Mouse (Mus musculus) cerebellum, adult 11 months (tissue): ENCODE measurements around the gene Fgr.
A peak's percentile ranks its signal among the peaks of the same experiment; 100 is the strongest.
"Not testable (repeated sequence)": the region's sequence is repeated elsewhere in the genome, so short reads cannot be mapped to it uniquely, and the experiment has no call there.

Experiments used
- DNase-seq: peaks from one replicate; pipeline ENCODE4 v3.0.0; 2022

Fgr gene

DNA sequence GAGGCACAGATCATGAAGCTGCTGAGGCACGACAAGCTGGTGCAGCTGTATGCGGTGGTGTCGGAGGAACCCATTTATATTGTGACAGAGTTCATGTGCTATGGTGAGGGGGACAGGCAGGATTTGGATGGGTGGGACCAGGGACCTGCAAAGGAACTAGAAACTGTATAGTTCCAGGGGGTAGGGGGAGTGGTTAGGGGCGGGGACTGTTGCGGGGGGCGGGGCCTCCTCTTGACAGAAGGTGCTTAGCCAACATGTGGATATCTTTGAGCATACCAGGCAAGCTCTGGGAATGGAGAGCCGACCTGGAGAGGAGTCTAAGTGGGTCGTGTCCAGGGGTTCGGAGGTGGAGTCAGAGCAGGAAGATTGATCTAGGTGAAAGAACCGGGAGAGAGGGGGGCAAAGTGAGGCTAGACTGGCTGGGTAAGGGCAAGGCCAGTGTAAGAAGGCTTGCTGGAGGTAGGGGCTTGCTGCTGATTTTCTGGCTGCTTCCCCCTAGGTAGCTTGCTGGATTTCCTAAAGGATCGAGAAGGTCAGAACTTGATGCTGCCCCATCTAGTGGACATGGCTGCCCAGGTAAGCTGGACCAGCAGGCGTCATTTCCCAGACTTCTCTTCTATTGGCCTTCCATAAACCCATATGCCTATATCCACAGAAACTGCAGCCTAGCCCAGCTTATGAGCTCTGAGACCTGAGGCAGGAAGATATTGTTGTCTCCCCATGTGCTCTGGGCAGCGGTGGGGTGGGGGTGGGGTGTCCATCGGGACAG lies 23.8 kb downstream of the Fgr start:
- DNase-seq = no peak

DNA sequence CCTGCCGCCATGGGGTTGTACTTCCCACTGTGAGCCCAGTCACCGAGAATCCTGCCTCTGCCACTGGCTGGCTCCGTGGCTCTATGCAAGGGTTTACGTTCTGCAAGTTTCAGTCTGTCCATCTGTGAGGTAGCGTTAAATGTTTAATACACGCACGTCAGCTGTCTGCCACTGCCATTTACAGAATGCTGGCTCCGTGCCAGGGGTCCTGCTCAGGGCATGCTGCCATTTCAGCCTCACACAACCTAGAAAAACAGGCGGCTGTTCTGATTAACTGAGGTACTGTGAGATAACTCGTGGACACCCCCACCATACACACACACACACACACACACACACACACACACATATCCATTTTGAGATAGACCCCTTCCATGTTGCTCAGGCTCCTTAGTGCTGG lies 29.0 kb downstream of the Fgr start:
- DNase-seq = no peak

DNA sequence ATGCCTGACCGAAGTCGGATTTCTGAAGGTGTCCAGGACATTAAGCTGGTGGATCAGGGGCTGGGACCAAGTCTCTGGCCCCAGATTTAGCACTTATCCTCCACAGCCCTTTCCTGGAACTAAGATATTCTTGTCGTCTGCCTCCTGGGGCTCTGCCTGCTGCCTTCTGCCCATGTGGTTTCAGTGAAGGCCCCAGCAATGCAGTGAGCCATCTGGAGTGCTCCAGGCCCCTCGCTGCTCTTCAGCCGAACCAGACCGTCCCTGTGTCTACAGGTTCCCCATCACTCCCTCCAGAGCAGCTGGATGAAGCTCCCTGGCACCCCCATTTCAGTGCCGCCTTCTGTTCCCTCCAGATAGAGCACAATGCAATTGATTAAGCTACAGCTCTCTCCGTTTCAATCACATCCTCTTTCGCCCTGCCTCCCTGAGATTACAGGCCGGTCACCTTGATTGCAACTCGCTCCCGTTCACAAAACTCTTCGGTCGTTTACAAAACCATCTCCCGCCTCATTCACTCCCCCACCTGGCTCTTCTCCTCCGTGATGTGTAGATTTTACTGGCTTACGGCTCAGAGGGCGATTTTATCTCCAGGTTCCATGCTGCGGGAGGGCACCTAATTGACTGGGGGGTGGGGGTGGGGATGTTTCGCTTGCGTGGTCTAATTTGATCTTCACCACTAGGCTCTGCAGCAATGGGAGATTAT lies 29.6 kb downstream of the Fgr start:
- DNase-seq = no peak

DNA sequence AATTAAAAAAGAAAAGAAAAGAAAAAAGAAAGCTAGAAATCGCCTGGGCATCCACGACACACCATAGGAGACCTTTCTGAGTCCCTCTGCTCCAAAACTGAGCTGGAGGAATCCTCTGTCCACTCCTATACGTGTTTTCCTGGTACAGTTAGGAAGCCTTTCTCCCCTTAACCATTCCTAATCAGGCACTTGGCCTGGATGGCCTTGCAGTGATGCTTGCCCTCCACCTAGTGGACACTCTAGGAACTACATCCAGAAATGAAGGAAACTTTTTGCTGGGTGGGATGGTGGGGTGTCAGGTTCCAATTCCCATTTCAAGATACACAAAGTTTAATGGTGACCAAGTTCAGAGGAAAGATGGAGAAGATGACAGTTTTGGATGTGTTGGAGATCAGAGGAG lies 31.3 kb downstream of the Fgr start:
- peak; percentile 75 for DNase-seq

DNA sequence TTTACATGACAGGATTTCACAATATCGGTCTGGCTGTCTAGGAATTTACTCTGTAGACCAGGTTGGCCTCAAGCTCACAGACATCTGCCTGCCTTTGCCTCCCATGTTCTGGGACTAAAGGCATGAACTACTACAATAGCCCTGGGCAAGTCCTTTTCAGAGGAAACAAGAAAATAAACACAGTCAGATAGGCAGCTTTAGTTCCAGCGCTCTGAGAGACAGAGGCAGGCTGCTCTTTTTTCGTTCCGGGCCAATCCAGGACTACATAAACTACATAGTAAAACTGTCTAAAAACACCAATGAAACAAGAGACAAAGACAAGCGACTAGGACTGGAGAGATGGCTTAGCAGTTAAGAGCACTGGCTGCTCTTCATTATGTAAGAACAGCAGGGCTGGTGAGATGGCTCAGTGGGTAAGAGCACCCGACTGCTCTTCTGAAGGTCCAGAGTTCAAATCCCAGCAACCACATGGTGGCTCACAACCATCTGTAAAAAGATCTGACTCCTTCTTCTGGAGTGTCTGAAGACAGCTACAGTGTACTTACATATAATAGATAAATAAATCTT lies 32.1 kb downstream of the Fgr start:
- DNase-seq = not testable (repeated sequence)

DNA sequence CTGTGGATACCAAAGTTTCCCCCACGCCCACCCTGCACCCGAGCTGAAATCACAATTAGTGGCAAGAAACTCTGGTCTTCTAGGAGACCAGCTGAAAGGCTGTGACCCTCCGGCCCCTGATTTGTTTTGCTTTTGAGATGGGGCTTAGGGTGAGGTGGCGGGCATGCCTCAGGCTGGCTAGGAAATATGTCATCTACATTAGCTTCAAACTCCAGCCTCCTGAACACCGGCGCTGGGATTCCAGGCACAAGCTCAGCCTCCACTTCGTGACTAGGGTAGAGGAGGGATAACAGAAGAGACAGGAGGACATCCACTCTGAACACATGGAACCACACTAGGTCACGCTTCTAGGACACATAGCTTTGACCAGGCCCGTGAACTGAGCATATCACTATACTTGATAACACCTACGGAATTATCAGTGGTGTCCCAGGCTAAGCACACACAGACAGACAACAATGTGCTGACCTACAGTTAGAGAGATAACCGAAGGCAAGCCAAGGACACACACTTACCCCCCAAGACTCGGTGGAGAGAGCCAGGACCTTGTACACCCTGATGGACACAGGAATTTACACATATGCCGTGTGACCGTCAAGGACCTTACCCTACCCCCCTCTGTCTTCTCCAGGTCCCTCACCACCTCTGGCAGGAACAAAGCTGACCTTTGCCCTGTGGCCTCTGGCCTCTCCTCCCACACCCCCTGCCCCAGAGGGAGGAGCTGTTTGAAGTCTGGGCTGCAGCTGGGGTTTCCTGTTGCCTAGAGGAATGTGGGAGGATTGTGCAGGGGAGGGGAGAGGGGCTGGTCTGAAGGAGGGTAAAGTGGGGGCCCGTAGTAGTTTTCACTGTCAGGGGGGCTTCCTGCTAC lies 33.9 kb downstream of the Fgr start:
- no peak for DNase-seq

DNA sequence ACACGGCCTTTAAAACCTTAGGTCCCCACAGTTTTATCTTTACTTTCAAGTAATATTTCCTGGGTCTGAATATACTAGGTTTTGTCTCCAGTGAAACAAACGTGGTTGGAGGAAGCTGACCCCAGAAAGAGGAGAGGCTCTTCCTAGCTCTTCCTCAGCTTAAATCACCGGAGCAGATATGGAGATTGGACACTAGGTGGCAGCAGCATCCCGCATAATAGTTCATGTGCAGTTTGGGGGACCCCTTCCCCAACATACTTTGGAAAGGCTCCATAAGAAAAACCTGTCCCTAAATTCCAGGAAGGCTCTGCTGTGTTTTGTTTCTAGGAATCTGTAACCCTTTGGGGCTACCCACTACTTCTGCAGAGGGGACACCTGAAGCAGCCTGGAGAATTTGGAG lies 35.2 kb downstream of the Fgr start:
- no peak for DNase-seq

DNA sequence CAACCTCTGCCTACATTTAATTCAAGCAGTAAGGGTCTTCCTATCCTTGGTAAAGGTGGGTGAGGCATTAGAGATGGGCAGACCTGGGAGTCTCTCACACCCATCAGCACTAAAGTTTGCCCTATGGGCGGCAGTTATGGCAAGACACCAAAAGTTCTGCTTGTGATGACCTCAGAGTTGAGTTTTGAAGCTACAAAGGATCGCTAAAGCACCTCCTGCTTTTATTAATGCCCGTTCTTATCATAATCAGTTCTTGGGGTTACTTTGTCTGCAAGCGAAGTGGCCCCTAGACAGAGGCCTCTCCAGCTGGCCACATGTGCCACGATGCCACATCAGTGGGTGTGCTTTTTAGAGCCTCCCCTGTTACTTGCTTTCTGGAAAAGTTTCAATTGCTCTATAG lies 35.8 kb downstream of the Fgr start:
- no peak for DNase-seq

DNA sequence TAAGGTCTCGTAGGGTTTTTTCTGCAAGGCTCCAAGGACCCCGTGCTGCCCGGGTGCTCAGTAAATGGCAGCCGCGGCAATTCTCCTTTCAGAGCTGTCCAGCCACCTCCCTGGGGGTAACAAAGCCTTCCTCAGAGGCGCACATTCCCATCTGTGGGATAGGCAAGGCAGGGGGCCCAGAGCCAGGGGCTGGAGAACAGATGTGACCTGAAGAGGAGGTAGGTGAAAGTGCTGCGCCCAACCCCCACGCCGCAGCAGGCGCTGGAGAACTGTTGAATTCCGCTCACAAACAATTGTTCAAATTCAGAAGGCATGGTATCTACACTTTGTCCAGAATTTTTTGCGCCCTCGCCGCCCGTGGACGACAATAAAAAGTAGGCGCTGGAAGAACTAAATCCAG lies 36.7 kb downstream of the Fgr start:
- DNase-seq = no peak

DNA sequence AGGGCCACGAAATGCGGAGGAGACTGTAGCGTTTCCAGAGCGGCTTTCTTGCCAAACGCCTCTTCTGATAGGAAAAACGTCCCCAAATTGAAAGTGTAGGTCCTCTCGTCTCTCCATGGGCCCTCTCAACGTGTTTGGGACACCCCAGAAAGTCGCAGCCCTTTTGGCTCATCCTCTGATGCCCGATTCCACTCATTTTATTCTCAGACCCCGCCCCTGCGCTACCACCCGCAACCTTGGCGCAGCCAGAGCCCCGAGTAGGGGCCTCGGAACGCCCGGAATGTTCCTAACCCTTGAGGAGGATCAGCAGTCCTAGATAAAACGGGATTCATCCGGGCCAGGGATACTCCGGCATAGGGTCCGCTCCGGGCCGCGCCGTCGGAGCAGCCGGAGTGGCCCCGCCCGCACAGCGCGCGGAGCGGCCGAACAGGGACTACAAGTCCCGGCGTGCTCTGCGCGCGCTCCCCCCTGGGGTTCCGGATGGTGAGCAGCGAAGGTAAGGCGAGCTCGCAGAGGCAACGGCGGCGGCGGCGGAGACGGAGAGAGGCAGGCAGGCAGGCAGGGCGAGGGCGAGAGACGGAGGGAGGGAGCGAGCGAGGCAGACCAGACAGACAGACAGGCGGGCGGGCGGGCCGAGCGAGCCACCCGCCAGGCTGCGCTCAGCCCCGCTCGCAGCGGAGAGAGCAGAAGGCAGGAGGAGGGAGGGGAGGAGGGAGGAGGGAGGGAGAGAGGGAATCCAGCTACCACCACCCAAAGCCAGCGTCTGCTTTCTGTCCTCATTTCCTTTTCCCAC lies 37.3 kb downstream of the Fgr start, which contains the start of gene Ahdc1:
Gene Ahdc1, plus strand, starts transcription at position 233 of the 793 bp plus-strand sequence.
- peak; percentile 92 for DNase-seq

DNA sequence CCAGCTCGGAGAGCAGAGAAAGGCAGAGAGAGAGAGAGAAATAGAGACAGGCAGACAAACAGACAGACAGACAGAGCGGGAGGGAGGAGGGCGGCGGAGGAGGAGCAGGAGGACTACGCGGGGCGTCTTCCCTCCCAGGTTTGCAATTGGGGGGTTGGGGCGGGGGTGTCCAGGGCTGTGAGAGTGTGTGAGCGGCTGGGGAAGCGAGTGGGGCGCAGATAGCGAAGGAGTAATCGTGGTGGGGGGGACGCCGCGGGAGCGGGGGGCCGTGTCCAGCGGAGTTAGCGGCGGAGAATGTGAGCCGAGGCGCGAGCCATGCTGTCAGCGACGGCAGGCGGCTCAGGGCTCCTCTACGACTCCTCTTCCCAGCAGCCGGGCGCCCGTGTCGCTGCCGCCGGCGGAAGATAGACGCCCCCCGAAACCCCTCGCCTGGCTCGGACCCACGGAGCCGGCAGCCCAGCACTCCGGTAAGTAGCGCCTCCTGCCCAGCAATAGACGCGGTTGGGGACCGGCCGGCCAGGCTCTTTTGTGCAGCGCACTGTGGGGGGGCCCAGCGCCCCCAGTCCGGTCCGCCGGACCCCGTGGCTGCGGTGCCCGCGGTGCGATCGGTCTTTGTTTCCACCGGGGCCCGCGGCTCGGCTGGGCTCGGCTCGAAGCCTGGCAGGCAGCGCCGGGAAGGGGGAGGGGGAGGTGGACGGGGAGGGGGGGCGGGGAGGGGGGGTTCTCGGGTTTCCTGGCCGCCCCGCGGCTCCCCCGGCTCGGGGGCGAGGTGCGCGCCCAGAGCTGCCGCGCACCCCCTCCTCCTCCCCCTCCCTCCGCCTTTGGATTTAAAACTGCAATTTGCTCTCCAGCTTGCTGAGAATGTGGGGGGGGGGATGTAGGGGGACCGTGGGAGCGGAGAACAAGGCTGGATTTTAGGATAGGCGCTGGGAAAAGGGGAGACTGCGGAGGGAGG lies 38.2 kb downstream of the Fgr start:
- peak; percentile 63 for DNase-seq

DNA sequence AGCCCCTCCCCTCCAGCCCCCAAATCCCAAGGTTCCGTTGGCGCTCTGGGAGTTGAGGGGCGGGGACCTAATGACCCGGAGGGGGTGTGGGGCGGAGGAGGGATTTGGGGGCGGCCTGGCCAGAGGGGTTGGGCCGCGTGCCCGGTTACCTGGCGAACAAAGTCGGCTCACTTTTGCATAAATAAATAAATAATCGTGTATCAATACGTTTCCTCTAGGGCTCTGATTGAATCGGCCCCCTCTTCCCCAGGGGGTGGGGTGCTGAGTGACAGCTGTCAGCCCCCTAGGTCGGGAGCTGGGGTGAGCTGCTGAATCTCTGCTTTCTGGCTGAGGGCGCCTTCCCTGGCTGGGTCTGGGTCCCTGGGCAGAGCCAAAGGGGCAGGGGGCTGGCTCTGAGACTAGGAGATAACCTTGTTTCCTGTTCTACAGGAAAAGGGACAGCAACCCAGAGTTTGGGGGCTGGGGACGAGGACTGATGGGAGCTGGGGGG lies 38.9 kb downstream of the Fgr start:
- DNase-seq = peak; percentile 58

DNA sequence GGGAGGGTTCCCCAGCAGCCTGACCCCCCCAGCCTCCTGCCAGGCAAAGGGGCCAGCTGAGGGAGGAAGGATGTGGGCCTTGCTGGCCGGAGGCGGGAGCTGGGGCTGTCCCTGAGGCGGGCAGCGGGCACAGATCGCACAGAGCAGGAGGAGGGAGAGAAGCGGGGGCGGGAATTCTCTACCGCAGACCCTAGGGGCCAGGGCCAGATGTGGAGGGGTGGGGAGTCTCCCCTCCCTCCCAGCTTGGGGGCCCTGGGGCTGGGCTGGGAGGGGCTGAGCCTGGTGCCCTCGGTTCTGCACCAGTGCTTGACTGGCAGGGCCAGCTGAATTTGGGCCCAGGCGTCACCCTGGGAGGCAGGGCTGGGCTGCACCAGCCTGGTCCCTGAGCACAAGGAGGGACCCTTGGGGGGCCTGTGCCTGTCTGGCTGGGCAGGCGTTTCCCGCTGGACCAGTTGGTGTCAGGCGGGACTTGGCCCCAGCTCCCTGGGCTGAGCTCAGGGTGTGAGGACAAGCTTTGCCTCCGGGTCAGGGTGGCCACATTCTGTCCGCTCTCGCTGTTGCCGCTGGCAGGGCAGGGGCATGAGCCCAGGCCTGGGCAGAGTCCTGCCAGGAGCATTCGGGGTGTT lies 39.5 kb downstream of the Fgr start:
- DNase-seq = peak; percentile 62

DNA sequence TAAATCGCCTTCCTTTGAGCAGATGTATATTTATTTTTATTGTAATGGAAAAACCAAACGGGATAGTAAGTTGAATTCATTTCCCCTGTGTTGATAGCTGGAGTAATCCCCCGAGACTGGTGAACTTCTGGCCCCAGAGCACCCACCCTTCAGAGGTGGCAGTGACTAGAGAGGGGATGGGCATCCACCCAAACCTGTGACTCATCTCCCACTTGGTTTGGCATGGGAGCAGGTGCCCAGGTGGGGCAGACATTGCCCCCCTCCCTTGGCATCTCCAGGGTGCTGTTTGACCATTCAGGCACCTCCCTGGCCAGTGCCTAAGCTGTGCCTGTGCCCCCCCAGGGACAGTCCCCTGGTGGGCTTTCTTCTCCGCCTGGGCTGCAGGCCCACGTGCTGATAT lies 40.2 kb downstream of the Fgr start:
- peak; percentile 63 for DNase-seq

DNA sequence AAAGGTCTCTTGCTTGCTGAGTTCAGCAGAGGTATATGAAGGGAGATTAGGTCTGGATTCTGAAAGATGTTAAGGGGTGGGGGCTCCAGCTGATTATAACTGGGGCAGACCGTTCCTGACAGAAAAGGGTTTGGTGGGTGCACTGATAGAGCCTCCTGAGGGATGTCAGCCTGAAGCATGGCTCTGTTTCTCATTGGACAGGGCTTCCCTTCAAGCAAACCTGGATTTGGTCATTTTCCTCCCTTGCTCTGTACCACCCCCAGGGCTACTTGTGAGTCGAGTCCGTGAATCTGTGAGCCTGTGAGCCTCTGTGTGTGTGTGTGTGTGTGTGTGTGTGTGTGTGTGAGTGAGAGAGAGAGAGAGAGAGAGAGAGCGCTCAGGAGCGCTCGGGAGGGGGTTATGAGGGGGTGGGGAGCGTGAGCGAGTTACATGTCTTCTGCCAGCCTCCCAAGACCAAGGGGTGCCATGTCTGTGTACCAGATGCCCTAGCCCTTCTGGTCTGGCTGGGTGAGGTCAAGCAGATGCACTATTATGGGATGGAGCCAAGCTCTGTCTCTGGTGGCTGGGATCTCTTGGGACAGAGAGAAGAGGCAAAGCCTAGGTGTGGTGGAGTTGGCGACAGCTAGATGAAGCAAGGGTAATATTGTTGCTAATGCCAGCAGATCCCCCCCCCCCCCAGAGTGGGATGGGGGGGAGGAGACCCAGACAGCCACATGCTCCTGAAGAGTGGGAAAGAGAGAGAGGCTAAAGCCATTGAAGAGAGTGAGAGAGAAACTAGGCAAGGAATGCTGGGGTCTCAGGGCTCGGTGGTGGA lies 41.2 kb downstream of the Fgr start:
- no peak for DNase-seq

DNA sequence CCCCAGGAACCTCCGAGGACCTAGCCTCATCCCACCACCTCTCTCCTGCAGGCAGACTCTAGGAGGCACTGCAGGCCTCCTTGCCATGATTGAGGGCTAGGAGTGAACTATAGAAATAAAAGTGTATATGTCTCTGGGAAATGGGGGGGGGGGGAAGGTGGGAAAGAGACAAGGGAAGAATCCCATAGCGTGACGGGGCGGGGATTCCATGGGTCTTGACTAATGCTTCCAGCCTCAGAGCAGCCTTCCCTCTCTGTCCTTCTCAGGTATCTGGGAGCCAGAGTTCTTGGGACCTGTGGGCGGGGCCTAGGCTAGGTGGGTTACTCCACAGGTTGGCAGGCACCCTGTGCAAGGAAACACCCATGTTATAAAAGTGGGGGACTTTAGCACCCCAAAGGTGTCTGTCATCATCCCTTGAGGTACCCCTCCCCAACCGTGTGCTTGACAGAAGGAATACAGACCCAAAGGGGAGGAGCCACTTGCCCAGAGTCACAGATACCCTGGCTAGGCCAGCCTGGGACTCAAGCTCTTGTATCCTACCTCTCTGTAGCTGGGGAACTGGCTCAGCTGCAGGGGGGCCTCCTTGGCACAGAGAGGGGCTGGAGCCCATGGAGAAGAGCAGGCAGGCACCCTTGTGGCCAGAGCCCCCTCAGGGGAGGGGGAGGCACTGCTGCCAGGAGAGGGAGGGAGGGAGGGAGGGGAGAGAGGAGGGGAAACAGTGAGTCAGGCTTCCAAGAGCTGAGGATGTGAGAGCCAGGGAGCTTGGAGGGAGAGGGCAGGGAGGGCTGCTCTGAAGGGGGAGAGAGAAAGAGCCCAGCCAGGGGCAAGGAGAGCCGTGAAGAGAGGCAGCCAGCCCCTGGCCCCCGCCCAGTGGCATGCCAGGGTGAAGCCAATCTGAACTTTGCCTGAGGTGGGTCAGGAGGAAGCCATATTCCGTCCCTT lies 42.1 kb downstream of the Fgr start:
- no peak for DNase-seq

DNA sequence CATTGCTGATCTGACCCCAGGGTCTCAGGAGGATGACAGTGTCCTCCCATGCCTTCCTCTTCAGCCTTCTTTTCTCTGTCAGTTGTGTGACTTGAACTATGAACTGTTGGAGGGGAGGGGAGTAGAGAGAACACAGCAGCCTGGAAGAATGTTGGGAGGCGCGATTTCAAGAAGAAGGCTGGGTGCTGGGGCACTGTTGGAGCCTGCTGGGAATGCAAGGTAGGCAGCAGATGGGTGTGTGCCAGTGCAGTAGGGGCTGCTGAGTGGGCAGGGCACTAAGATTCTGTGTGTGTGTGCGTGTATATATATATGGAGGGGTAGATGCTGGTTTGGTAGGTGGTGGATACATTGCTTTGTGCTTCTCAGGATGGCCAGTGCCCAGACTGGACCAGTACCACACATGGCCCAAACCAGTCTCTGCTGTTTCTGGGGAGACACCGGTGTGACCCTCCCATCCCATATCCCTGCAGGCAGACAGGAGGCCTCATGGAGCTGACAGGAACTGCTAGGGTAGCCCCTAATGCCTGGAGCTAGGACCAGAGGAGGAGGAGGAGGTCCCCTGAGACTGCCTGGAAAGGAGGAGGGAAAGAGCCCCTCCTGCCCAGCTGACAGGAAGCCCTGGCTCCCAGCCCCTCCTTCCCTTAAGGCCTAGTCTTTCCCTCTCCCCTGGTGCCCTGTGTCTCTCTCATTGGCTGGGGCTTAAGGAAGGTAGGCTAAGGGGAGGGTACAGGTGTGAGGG lies 43.0 kb downstream of the Fgr start:
- DNase-seq = no peak
